Mouse (Mus musculus): ENCODE measurements around the gene Plpp6.

The Plpp6 gene

DNA sequence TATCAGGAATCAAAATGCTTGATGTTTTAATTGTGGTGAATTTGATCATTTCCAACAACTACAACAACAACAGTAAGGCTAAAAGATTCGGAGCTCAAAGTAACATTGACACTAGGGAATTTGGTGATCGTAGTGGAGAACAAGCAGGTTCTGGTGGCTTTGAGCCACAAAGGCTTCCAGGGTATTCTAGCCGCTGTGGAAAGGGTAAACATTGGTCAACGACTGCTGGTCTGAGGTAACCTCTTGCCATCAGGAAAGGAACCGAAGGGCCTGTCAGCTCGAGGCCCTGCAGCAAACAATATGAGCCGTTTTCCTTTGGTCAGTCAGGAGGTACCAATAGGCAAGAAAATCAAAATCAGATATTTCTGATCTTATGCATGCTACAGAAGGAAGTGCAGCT, 18.9 kb downstream of the Plpp6 start:
- DNase-seq (ENCODE audit: low read depth, low spot score) = no peak

DNA sequence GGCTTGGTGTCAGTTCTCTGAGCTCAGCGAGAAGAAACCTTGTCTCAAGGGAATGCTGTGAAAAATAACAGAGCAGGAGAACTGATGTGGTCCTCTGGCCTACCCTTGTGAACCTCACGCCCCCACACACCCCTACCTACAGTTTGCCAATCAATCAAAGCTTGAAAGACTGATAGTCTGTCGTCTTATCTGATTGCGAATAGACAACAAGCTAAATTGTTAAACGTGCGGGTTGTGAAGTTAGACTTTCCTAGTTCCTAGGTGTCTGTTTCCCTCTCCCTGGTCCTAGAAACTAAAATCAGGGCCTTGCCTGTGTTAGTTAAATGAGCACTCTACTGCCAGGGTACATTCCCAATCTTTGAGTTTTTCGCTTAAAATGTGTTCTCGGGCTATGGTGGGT, 25.8 kb downstream of the Plpp6 start:
- DNase-seq (ENCODE audit: low read depth, low spot score) = no peak

DNA sequence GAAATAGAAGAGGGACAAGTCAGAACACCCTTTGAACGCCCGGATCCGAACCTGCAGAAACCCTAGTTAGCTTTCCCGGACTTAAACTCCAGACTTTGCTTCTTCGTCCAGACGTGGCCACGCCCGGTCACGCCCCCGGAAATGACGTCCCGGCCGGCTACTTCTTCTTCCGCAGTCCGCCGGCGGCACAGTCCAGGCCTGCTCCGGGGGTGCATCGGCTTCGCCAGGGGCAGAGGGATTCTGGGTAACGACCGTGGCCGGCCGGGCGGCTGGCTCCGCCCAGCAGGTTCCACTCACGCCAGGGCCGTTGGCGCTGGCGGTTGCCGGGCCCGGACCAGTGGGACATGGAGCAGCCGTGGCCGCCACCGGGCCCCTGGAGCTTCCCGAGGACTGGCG, 26.4 kb downstream of the Plpp6 start, which contains the start of gene Cdc37l1:
Gene Cdc37l1, plus strand, starts transcription at position 159 of the 396 bp plus-strand sequence.
- peak; percentile 92 for DNase-seq (ENCODE audit: low read depth, low spot score)

DNA sequence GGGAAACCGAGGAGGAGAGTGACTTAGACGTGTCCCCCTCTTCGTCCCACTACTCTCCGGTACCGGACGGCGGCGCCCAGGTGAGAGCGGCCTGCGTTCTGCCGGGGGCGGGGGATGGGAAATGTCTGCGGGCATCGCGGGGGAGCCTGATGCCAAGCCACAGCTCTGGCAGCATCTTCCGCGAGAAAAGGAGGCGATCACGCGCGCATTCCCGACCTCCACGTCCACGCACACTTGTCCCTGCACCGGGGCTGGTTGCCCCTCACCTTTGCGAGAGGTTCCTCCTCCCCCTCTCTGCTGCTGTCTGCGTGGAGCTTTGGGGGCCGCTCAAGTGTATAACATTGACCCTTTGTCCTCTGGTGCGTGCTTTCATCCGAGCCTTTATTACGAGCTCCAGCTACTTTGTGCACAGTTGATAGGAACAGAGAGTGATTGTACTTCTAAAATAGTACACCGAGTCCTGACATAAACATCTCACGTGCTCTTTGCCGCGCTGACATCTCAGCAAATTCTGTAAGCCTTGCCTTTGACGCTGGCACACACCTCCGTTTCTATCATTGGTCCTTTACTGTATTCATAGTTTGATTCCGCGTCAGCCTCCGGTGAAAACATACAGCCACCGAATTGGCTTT, 27.0 kb downstream of the Plpp6 start:
- peak; percentile 35 for DNase-seq (ENCODE audit: low read depth, low spot score)

DNA sequence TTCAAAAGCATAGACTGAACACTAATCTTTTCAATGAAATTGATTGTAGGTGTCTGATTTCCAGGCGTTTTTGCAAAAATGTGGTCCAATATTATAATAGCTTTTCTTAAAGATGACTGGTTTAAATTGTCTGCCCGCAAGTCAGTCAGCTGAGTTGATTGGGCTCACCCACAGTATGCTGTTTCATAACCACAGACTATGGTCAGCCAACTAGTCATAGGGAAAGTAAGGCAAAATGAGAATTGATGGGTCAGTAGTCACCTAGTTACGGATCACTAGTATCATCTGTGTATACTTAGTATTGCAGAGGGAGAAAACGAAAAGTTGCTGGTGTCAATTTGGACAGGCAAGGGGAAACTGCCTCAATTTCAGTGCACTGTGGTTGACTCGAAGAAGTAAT, 27.6 kb downstream of the Plpp6 start:
- DNase-seq (ENCODE audit: low read depth, low spot score) = no peak

DNA sequence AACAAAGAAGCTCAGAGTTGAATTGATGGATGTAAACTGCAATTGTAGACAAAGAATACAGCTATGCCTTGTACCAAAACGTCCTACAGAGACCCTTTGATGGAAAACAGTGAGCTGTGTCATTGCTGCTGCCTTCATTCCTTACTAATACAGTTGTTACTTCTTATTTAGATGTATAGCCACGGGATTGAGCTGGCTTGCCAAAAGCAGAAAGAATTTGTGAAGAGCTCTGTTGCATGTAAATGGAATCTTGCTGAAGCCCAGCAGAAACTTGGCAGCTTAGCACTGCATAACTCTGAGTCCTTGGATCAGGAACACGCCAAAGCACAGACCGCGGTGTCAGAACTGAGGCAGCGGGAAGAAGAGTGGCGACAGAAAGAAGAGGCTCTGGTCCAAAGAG, 31.1 kb downstream of the Plpp6 start:
- no peak for DNase-seq (ENCODE audit: low read depth, low spot score)

DNA sequence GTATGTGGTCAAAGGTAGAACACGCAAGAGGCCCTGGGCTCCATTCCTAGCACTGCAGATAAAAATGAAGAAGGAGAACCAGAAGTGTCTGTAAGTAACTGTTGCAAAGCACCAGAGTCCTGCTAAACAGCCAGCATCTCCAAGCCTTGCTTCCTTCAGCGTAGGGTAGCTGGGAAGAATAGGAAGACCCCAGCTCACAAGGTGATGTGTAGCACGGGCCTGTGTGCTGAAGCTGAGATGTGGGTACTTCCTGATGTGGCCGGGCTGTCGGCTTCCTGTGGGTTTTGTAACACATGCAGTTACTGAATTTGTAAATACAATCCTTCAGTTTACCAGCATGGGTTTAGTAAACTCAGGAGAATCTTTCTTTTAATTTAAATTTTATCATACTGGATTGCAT, 31.6 kb downstream of the Plpp6 start:
- no peak for DNase-seq (ENCODE audit: low read depth, low spot score)

DNA sequence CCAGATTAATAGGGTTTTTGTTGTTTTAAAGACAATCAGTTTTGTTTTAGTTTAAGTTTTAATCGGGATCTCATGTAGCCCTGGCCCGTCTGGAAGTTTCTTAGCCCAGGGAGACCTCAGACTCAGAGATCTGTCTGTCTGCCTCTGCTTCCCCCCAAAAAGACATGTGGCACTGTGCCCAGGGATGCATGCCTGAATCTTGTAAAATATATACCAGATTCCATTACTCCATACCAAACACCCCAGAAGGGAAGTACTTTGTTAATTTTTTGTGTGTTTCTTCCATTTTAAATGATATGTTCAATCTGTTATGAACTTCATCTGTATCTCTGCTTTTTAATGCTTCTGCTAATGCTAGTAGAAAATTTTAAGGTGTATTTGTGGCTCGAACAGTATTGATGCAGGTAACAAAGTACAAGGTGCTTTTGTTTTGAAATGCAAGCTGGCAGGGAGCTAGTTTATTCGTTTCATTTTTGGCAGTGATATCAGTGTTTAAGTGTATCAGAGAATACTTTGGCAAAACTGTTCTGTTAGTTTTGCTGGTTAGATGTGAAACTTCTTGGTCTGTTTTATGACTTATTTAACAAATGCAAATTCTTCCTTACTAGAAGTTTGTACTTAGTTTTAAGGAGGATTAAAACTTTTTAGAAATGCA, 34.4 kb downstream of the Plpp6 start:
- no peak for DNase-seq (ENCODE audit: low read depth, low spot score)

DNA sequence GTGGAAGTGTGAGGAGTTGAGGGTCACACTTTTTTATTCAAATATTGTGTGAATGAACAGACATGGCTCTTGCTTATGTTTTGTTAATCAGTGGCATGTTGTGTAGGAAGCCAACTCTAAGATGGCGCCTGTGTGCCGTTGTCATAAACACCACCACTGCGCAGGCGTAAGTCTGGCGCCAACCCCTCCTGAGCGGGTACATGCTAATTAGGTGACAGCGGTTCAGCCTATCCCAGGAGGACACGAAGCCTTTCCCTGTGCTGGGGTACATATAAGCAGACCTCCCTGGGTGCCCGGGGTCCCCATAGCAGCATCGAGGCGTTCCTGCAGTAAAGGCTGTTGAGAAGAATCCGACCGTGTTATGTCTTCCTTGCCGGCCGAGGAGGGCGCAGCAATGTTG, 36.6 kb downstream of the Plpp6 start:
- peak; percentile 28 for DNase-seq (ENCODE audit: low read depth, low spot score)

DNA sequence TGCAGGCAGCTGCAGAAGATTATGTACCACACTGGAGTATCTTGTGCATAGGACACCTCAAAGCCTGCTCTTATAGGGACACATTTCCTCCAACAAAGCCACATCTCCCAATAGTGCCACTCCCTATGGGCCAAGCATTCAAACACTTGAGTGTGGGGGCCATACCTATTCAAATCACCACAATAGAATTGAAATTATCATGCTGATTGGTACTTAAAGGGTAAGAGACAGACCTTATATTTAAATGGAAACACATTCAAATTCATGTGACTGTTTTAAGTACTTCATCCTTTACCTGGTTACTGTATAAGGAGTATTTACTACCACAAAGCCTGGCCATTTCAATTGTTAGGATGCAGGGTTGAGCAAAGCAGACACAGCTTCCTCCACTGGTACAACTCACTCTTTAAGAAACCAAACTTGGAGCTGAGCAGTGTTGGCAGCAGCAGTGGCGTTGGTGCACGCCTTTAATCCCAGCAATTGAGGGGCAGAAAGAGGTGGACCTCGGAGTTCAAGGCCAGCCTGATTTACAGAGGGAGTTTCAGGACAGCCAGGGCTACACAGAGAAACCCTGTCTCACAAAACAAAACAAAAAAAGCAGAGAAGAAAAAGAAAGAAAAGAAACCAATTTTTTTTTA, 44.4 kb downstream of the Plpp6 start:
- peak; percentile 98 for DNase-seq (ENCODE audit: low read depth, low spot score)

DNA sequence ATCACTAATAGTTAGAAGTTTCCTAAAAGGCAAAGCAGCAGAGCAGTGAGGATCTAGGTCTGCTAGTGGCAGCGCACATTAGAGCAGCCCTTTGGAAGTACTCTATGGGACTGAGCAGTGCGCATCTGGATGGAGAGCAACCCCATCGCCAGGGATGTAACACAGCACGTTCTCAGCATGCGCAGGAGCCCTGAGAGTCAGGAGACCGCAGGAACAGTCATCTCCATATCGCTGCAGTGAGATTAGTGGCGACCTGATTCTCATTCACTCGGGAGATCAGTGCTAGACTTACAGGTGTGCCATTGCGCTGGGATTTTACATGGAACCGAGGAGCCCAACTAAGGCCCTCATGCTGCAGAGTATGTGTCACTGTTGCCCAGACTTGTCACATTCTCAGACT, 45.3 kb downstream of the Plpp6 start:
- DNase-seq (ENCODE audit: low read depth, low spot score) = peak; percentile 70

DNA sequence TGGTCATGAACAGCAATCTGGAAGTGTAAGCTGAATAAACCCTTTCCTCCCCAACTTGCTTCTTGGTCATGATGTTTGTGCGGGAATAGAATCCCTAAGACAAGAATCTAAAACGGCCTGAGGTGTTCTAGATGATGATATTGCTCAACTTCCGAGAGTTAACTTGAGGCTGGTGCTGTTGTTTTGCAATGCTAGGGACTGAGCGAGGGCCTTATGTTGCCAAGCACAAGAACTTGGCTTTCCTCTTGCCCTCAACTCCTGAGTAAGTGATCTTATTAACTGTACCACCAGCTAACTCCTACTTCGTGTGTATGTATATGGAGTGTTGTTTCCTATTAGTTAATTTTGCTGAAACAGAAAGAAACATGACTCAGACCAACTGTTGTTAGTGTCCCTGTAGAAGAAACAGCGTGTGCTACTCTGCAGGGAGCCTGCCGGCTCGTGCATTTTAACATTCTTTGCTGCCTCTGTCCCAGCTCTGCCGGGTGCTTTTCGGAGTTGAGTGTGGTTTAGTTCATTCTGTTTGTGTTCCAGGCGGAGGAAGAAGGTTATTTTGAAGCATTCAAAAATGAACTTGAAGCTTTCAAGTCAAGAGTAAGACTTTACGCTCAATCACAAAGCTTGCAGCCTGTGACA, 47.7 kb downstream of the Plpp6 start:
- DNase-seq (ENCODE audit: low read depth, low spot score) = no peak

DNA sequence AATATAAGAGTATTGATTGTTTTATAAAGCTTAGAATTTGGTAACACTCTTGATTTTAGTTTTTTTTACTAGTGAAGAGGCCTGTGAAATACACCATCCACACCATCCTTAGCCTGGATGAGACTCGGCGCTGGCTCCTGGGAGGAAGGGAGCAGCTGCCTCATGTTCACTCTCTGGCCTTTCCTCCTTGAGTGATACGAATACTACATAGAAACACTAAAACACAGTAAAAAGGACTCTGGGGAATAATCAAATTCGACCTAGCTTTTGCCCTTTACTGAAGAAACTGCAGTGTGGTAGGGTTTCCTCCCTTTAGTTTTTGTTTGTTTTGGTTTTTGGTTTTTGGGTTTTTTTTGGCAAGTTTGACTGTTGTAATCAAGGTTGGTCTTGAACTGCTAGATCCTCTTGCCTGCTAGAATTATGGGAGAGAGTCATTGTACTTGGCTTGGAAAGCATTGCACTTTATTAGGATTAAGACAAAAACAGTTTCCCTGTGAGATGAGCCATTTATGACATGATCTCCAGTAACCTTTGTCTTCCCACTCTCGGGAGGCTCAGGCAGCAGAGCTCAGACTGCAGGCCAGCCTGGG, 50.8 kb downstream of the Plpp6 start:
- DNase-seq (ENCODE audit: low read depth, low spot score) = no peak

DNA sequence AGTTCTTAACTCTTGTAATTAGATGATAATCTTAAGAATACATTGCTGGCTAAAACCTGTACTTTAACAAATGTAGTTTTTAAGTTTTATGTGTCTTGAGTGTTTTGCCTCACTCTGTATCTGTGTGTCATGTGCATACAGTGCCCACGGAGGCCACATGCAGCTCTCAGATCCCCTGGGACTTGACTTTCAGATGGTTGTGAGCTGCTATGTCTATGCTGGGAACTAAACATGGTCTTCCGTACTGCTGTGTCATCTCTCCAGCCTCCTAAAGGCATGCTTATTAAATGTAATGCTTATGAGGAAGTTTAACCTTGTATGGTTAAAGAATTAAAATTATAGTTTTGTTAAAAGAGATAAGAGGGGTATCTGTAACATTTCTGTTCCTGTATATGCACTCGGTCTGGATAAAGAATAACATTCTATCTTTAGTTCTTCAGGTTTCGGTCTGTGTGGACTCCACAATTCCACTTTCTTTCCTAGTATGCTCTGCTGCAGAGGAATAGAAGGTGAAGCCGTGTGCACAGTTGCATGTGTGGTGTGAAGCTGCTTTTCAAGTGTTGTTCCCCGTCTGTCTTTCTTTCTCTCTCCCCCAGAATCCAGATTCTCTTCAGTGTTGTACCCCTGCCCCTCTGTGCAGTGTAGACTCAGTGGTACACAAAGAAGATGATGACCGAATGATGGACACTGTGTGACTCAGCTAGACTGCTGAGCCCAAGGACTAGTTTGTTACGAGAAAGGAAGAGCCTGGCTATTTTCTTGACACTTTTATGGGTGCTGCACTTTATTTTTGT, 51.9 kb downstream of the Plpp6 start:
- DNase-seq (ENCODE audit: low read depth, low spot score) = no peak

DNA sequence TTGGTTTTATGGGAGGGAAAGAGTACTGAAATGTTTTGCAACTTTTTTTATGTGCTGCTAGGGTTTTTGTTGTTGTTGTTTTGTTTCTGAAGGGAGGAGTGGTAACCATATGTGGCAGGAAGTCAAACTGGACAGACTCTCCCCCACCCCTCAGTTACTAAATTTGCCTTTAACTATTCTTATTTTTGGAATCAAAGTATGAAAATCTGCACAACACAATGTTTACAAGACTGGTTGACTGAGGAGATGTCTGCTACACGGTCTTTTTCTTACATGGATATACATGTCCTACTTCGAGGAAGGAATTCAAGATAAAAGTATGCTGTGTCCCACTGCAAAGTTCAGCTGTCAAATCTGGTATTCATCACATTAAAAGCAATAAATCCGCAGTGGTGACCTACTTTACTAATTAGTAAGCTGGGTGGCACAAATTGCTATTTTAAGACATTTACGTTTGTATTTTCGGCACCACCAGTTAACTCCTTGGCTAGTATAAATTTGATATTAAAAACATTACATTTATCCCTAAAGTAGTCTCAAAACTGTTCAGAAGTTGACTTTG, 52.5 kb downstream of the Plpp6 start:
- DNase-seq (ENCODE audit: low read depth, low spot score) = no peak
